ENCODE assay signal across 23 mouse cellular contexts in genomic region chr14:104463631-104464250, GRCm38 (mm10). TPM values are rescaled to one million over a fixed set of nuclear protein-coding genes. Genes with fewer than 3 reads are reported as not detected.
A peak's percentile ranks its signal among the peaks of the same experiment; 100 is the strongest.
DNase-seq lines count a peak whose midpoint lies in the region; ATAC-seq lines count a peak whose summit lies in the region.
"Had no signal": no experiment of that assay in that cellular context is flagged by ENCODE, and none has a peak within 500 bp of the region (broad histone marks: within the 10 kb centered on the region; RNA-seq: fewer than 3 reads in every experiment).

No protein-coding gene starts in this region.

- no peak overlapping the region for H3K27ac ChIP-seq in hindbrain, embryonic 10.5 days
- no peak overlapping the region for H3K27ac ChIP-seq in hindbrain, embryonic 16.5 days (ENCODE audit: low read depth, low read length)
- H3K27ac ChIP-seq in hindbrain, embryonic 14.5 days, result no peak overlapping the region
- 0 out of 2 replicates have a peak overlapping the region, but pooled peaks have one; percentile 8 for H3K27ac ChIP-seq in midbrain, embryonic 15.5 days
- H3K27ac ChIP-seq in neural tube, embryonic 14.5 days (ENCODE audit: low read depth, low read length), result no peak overlapping the region
- H3K27ac ChIP-seq: embryonic facial prominence, embryonic 12.5 days; forebrain, embryonic 15.5 days; intestine, embryonic 15.5 days; kidney, embryonic 15.5 days; liver, embryonic 14.5 days; lung, embryonic 15.5 days had no signal

- DNase-seq in hindbrain, embryonic 10.5 days (ENCODE audit: low spot score), result peak; percentile 11
- no peak for DNase-seq in hindbrain, embryonic 14.5 days (ENCODE audit: low spot score)
- DNase-seq in heart, adult 8-10 months (ENCODE audit: low spot score), result no peak
- DNase-seq in frontal cortex, postnatal 25 days (ENCODE audit: low spot score in 2 of 2), result no peak
- no peak for DNase-seq in frontal cortex, postnatal 14 days (ENCODE audit: low spot score in 2 of 2)
- DNase-seq: B cell, adult 2 months; cerebellum, adult 2 months; cerebellum, postnatal 36 days; heart, postnatal 14 days; layer of hippocampus, postnatal 36 days; lung, postnatal 4 days had no signal

- H3K36me3 ChIP-seq in hindbrain, embryonic 10.5 days, result no peaks in the 10 kb centered on the region
- H3K36me3 ChIP-seq in hindbrain, embryonic 16.5 days (ENCODE audit: control insufficient read depth, insufficient read depth, low read length), result no peaks in the 10 kb centered on the region
- H3K36me3 ChIP-seq in hindbrain, embryonic 14.5 days (replicated peaks; ENCODE audit: control insufficient read depth, insufficient read depth), result no peaks in the 10 kb centered on the region
- no peaks in the 10 kb centered on the region for H3K36me3 ChIP-seq in midbrain, embryonic 15.5 days (replicated peaks)
- H3K36me3 ChIP-seq in neural tube, embryonic 14.5 days (ENCODE audit: control insufficient read depth, insufficient read depth, low read length), result no peaks in the 10 kb centered on the region
- H3K36me3 ChIP-seq: embryonic facial prominence, embryonic 12.5 days; forebrain, embryonic 15.5 days; intestine, embryonic 15.5 days; kidney, embryonic 15.5 days; lung, embryonic 15.5 days had no signal

- no peak for ATAC-seq in hindbrain, embryonic 16.5 days
- no peak for ATAC-seq in hindbrain, embryonic 14.5 days (ENCODE audit: low FRiP score)
- no peak for ATAC-seq in midbrain, embryonic 15.5 days (replicated peaks)
- ATAC-seq in neural tube, embryonic 14.5 days (ENCODE audit: low read depth), result no peak
- ATAC-seq: forebrain, embryonic 15.5 days; intestine, embryonic 15.5 days had no signal

- H3K4me3 ChIP-seq in hindbrain, embryonic 10.5 days, result no peak overlapping the region
- no peak overlapping the region for H3K4me3 ChIP-seq in hindbrain, embryonic 16.5 days (ENCODE audit: low read length)
- H3K4me3 ChIP-seq in hindbrain, embryonic 14.5 days (replicated peaks; ENCODE audit: low read length), result peak overlapping the region; percentile 39
- H3K4me3 ChIP-seq in midbrain, embryonic 15.5 days, result peak overlapping the region; percentile 16
- H3K4me3 ChIP-seq in neural tube, embryonic 14.5 days (ENCODE audit: low read depth, low read length), result peak overlapping the region; percentile 51
- H3K4me3 ChIP-seq: embryonic facial prominence, embryonic 12.5 days; erythroblast, embryonic 14.5 days; forebrain, embryonic 15.5 days; intestine, embryonic 15.5 days; kidney, embryonic 15.5 days; lung, embryonic 15.5 days had no signal

- H3K4me2 ChIP-seq in hindbrain, embryonic 16.5 days (ENCODE audit: low read length), result no peak overlapping the region
- peak overlapping the region; percentile 77 for H3K4me2 ChIP-seq in hindbrain, embryonic 14.5 days (replicated peaks)
- peak overlapping the region; percentile 21 for H3K4me2 ChIP-seq in midbrain, embryonic 15.5 days
- H3K4me2 ChIP-seq in neural tube, embryonic 14.5 days (ENCODE audit: low read depth, low read length), result peak overlapping the region; percentile 59; the same call in 1 of the 2 replicates
- H3K4me2 ChIP-seq: embryonic facial prominence, embryonic 12.5 days; forebrain, embryonic 15.5 days; heart, embryonic 11.5 days; intestine, embryonic 15.5 days; kidney, embryonic 15.5 days; lung, embryonic 15.5 days had no signal

- H3K27me3 ChIP-seq in hindbrain, embryonic 10.5 days (ENCODE audit: insufficient read depth, poor library complexity, severe bottlenecking), result peaks cover 95% of the 10 kb centered on the region
- H3K27me3 ChIP-seq in hindbrain, embryonic 16.5 days (replicated peaks; ENCODE audit: control insufficient read depth, insufficient read depth, low read length), result peaks cover 42% of the 10 kb centered on the region
- H3K27me3 ChIP-seq in hindbrain, embryonic 14.5 days (ENCODE audit: control insufficient read depth, insufficient read depth, low read length), result peaks cover 76% of the 10 kb centered on the region
- H3K27me3 ChIP-seq in midbrain, embryonic 15.5 days (replicated peaks), result peaks cover 50% of the 10 kb centered on the region
- H3K27me3 ChIP-seq in neural tube, embryonic 14.5 days (ENCODE audit: control insufficient read depth, insufficient read depth, low read length), result peaks cover 34% of the 10 kb centered on the region

- peaks cover 37% of the 10 kb centered on the region for H3K4me1 ChIP-seq in hindbrain, embryonic 10.5 days (replicated peaks)
- H3K4me1 ChIP-seq in hindbrain, embryonic 16.5 days (ENCODE audit: control insufficient read depth, insufficient read depth, low read depth, low read length), result peaks cover 24% of the 10 kb centered on the region
- H3K4me1 ChIP-seq in hindbrain, embryonic 14.5 days (replicated peaks; ENCODE audit: control insufficient read depth, insufficient read depth, low read length), result peaks cover 11% of the 10 kb centered on the region
- H3K4me1 ChIP-seq in midbrain, embryonic 15.5 days, result peaks cover 34% of the 10 kb centered on the region
- peaks cover 16% of the 10 kb centered on the region; the same call in 1 of the 2 replicates for H3K4me1 ChIP-seq in neural tube, embryonic 14.5 days (ENCODE audit: control insufficient read depth, insufficient read depth, low read length)

- no peak overlapping the region for H3K9ac ChIP-seq in hindbrain, embryonic 16.5 days (ENCODE audit: low read depth, low read length)
- peak overlapping the region; percentile 28; the same call in 1 of the 2 replicates for H3K9ac ChIP-seq in hindbrain, embryonic 14.5 days
- no peak overlapping the region for H3K9ac ChIP-seq in midbrain, embryonic 15.5 days
- no peak overlapping the region; the same call in 1 of the 2 replicates for H3K9ac ChIP-seq in neural tube, embryonic 14.5 days (replicated peaks; ENCODE audit: low read depth, low read length)
- H3K9ac ChIP-seq: embryonic facial prominence, embryonic 12.5 days; forebrain, embryonic 15.5 days; intestine, embryonic 15.5 days; kidney, embryonic 15.5 days; liver, embryonic 14.5 days; lung, embryonic 15.5 days had no signal

- H3K9me3 ChIP-seq in hindbrain, embryonic 10.5 days, result no peaks in the 10 kb centered on the region
- H3K9me3 ChIP-seq in hindbrain, embryonic 16.5 days (ENCODE audit: control insufficient read depth, low read length), result no peaks in the 10 kb centered on the region
- H3K9me3 ChIP-seq in hindbrain, embryonic 14.5 days (ENCODE audit: control insufficient read depth, low read length), result no peaks in the 10 kb centered on the region
- no peaks in the 10 kb centered on the region for H3K9me3 ChIP-seq in midbrain, embryonic 15.5 days
- H3K9me3 ChIP-seq in neural tube, embryonic 14.5 days (ENCODE audit: control insufficient read depth, low read length), result no peaks in the 10 kb centered on the region
- H3K9me3 ChIP-seq: embryonic facial prominence, embryonic 12.5 days; forebrain, embryonic 15.5 days; intestine, embryonic 15.5 days; kidney, embryonic 15.5 days; lung, embryonic 15.5 days had no signal

- WGBS in hindbrain, embryonic 10.5 days, result 5% methylated on average over 5 of the region's 5 CpGs
- 8% methylated on average over 5 of the region's 5 CpGs for WGBS in hindbrain, embryonic 16.5 days
- WGBS in hindbrain, embryonic 14.5 days, result 10% methylated on average over 5 of the region's 5 CpGs
- 7% methylated on average over 5 of the region's 5 CpGs for WGBS in midbrain, embryonic 15.5 days
- 11% methylated on average over 5 of the region's 5 CpGs for WGBS in neural tube, embryonic 14.5 days

RNA-seq across cellular contexts. Expression of gene Pou4f1, which starts 4.1 kb away (rescaled TPM):
- 26.6 and 40.7 TPM in 2 replicates for polyA plus RNA-seq in hindbrain, embryonic 10.5 days (2016; fragmentation: Nextera tagmentation; extraction: Ambion mirVana)
- 33.4 and 34.8 TPM in 2 replicates for polyA plus RNA-seq in hindbrain, embryonic 16.5 days (2015; fragmentation: Nextera tagmentation; extraction: Ambion mirVana)
- 44.9 and 49.5 TPM in 2 replicates for polyA plus RNA-seq in hindbrain, embryonic 14.5 days (2014; fragmentation: Nextera tagmentation; extraction: Ambion mirVana)
- polyA plus RNA-seq in midbrain, embryonic 15.5 days (2015; fragmentation: Nextera tagmentation; extraction: Ambion mirVana), result 66.1 and 70.7 TPM in 2 replicates
- 84.2 and 87.9 TPM in 2 replicates for polyA plus RNA-seq in neural tube, embryonic 14.5 days (2014; fragmentation: Nextera tagmentation; extraction: Ambion mirVana)
- under 1 TPM in 2 of 4 experiments, not detected in 2; 0.13 to 0.19 TPM for total RNA-seq in heart, adult 8-10 months (2022)
- total RNA-seq: layer of hippocampus, postnatal 36 days; neutrophil, adult 5-6 weeks had no signal
- polyA plus RNA-seq: erythroblast, embryonic 14.5 days had no signal

RNA-seq across cellular contexts. Expression of gene Rnf219, which starts 58.7 kb away (rescaled TPM):
- 31.5 and 46.8 TPM in 2 replicates for polyA plus RNA-seq in hindbrain, embryonic 10.5 days (2016; fragmentation: Nextera tagmentation; extraction: Ambion mirVana)
- 25.1 and 26.1 TPM in 2 replicates for polyA plus RNA-seq in hindbrain, embryonic 16.5 days (2015; fragmentation: Nextera tagmentation; extraction: Ambion mirVana)
- 31.2 and 34.6 TPM in 2 replicates for polyA plus RNA-seq in hindbrain, embryonic 14.5 days (2014; fragmentation: Nextera tagmentation; extraction: Ambion mirVana)
- polyA plus RNA-seq in midbrain, embryonic 15.5 days (2015; fragmentation: Nextera tagmentation; extraction: Ambion mirVana), result 31.9 and 34.6 TPM in 2 replicates
- 33.8 and 34.4 TPM in 2 replicates for polyA plus RNA-seq in neural tube, embryonic 14.5 days (2014; fragmentation: Nextera tagmentation; extraction: Ambion mirVana)
- 1 to 10 TPM; 4.2 to 9.5 (median 6.5) TPM for total RNA-seq in heart, adult 8-10 months (2022)

Comparison
In these comparisons a context has a peak if more than half of its experiments do, and no peak if none do; other contexts are left out.
1. H3K4me3 ChIP-seq: peak in hindbrain, embryonic 14.5 days (single experiment), midbrain, embryonic 15.5 days (single experiment) and neural tube, embryonic 14.5 days (single experiment); none in hindbrain, embryonic 10.5 days (single experiment) and hindbrain, embryonic 16.5 days (single experiment).